Mouse (Mus musculus): ENCODE data around the gene Zbtb38.
"Not testable (repeated sequence)": the region's sequence is repeated elsewhere in the genome, so short reads cannot be mapped to it uniquely, and the experiment has no call there.

Gene Zbtb38

GRCm38 (mm10) chr9:96684165-96684792 lies 68.4 kb downstream of the Zbtb38 start:
- DNase-seq (ENCODE audit: low spot score in 2 of 2) = no peak

- no peak for DNase-seq (ENCODE audit: low spot score in 2 of 2)
Observed at GRCm38 (mm10) chr9:96678611-96679010, 74.0 kb downstream of the Zbtb38 start.

- not testable (repeated sequence) for DNase-seq (ENCODE audit: low spot score in 2 of 2)
Observed at GRCm38 (mm10) chr9:96677711-96678110, 74.9 kb downstream of the Zbtb38 start.

- no peak for DNase-seq (ENCODE audit: low spot score in 2 of 2)
Observed at GRCm38 (mm10) chr9:96676671-96677070, 76.0 kb downstream of the Zbtb38 start.

GRCm38 (mm10) chr9:96675763-96676640 lies 76.6 kb downstream of the Zbtb38 start:
- no peak for DNase-seq (ENCODE audit: low spot score in 2 of 2)

- DNase-seq (ENCODE audit: low spot score in 2 of 2) = peak in 1 of 2 experiments; percentile 48
Observed at GRCm38 (mm10) chr9:96675071-96675762, 77.4 kb downstream of the Zbtb38 start.

GRCm38 (mm10) chr9:96674301-96674700 lies 78.3 kb downstream of the Zbtb38 start:
- DNase-seq (ENCODE audit: low spot score in 2 of 2) = no peak

GRCm38 (mm10) chr9:96672466-96672865 lies 80.2 kb downstream of the Zbtb38 start:
- no peak for DNase-seq (ENCODE audit: low spot score in 2 of 2)

- DNase-seq (ENCODE audit: low spot score in 2 of 2) = no peak
Observed at GRCm38 (mm10) chr9:96671249-96671648, 81.4 kb downstream of the Zbtb38 start.

- peak; percentile 86 to 93 for DNase-seq (ENCODE audit: low spot score in 2 of 2)
Observed at GRCm38 (mm10) chr9:96669877-96670276, 82.8 kb downstream of the Zbtb38 start.

GRCm38 (mm10) chr9:96668628-96669027 lies 84.0 kb downstream of the Zbtb38 start:
- peak; percentile 38 to 52 for DNase-seq (ENCODE audit: low spot score in 2 of 2)

- DNase-seq (ENCODE audit: low spot score in 2 of 2) = no peak
Observed at GRCm38 (mm10) chr9:96660510-96661244, 92.0 kb downstream of the Zbtb38 start.

GRCm38 (mm10) chr9:96659801-96660200 lies 92.8 kb downstream of the Zbtb38 start:
- DNase-seq (ENCODE audit: low spot score in 2 of 2) = no peak

- no peak for DNase-seq (ENCODE audit: low spot score in 2 of 2)
Observed at GRCm38 (mm10) chr9:96653538-96653937, 99.1 kb downstream of the Zbtb38 start.

GRCm38 (mm10) chr9:96652763-96653162 lies 99.9 kb downstream of the Zbtb38 start:
- DNase-seq (ENCODE audit: low spot score in 2 of 2) = no peak

GRCm38 (mm10) chr9:96650807-96651206 lies 101.8 kb downstream of the Zbtb38 start:
- DNase-seq (ENCODE audit: low spot score in 2 of 2) = no peak

GRCm38 (mm10) chr9:96649924-96650323 lies 102.7 kb downstream of the Zbtb38 start:
- peak in 1 of 2 experiments; percentile 45 for DNase-seq (ENCODE audit: low spot score in 2 of 2)

GRCm38 (mm10) chr9:96649362-96649761 lies 103.3 kb downstream of the Zbtb38 start:
- DNase-seq (ENCODE audit: low spot score in 2 of 2) = no peak

GRCm38 (mm10) chr9:96646668-96647295 lies 105.8 kb downstream of the Zbtb38 start:
- DNase-seq (ENCODE audit: low spot score in 2 of 2) = no peak

- no peak for DNase-seq (ENCODE audit: low spot score in 2 of 2)
Observed at GRCm38 (mm10) chr9:96644840-96645239, 107.8 kb downstream of the Zbtb38 start.

- DNase-seq (ENCODE audit: low spot score in 2 of 2) = not testable (repeated sequence)
Observed at GRCm38 (mm10) chr9:96644002-96644401, 108.6 kb downstream of the Zbtb38 start.

Measured in urinary bladder, adult 18-20 months (tissue).